Mouse (Mus musculus) forebrain, postnatal 0 days (tissue): ENCODE measurements around the gene Hcar1. TPM values are rescaled to one million over a fixed set of nuclear protein-coding genes. Genes with fewer than 3 reads are reported as not detected.
A peak's percentile ranks its signal among the peaks of the same experiment; 100 is the strongest.

Experiments used
- ATAC-seq: fragments of 200-750 bp; cut with Nextera tagmentation; 2 replicates; pipeline ENCODE4 v1.8.0; 2017; ENCODE audit warnings: mild to moderate bottlenecking, moderate library complexity
- DNase-seq: peaks from one replicate; pipeline ENCODE4 v3.0.0-alpha.2; 2015
- H3K27ac ChIP-seq: fragments of 300-500 bp; sonication (generic); 2 replicates; pipeline ENCODE4 v1.5.1; 2014; ENCODE audit warnings: low read depth, mild to moderate bottlenecking, antibody characterized with exemption, low read length, moderate library complexity, mixed read lengths
- H3K27me3 ChIP-seq: fragments of 300-500 bp; sonication (generic); 2 replicates; pipeline ENCODE4 v1.6.1; 2014; ENCODE audit warnings: mild to moderate bottlenecking, low read length, mixed read lengths; ENCODE audit not compliant: insufficient read depth
- H3K36me3 ChIP-seq: fragments of 300-500 bp; sonication (generic); 2 replicates; pipeline ENCODE4 v1.6.1; 2014; ENCODE audit warnings: mild to moderate bottlenecking, moderate library complexity; ENCODE audit not compliant: insufficient read depth
- H3K4me1 ChIP-seq: fragments of 300-500 bp; sonication (generic); 2 replicates; pipeline ENCODE4 v1.6.1; 2014; ENCODE audit warnings: antibody characterized with exemption; ENCODE audit not compliant: insufficient read depth
- H3K4me2 ChIP-seq: fragments of 300-500 bp; sonication (generic); 2 replicates; pipeline ENCODE4 v1.6.1; 2014; ENCODE audit warnings: low read depth, mild to moderate bottlenecking, moderate library complexity
- H3K4me3 ChIP-seq: fragments of 300-500 bp; sonication (generic); 2 replicates; pipeline ENCODE4 v1.5.1; 2014; ENCODE audit warnings: low read depth, low read length, mixed read lengths
- H3K9ac ChIP-seq: fragments of 300-500 bp; sonication (generic); 2 replicates; pipeline ENCODE4 v1.6.1; 2014; ENCODE audit warnings: mild to moderate bottlenecking
- H3K9me3 ChIP-seq: fragments of 300-500 bp; sonication (generic); 2 replicates; pipeline ENCODE4 v1.6.1; 2016; ENCODE audit warnings: low read length
- CTCF ChIP-seq: sonication (generic); IDR thresholded peaks from 2 replicates; pipeline ENCODE4 v1.5.1; 2016; ENCODE audit warnings: antibody characterized with exemption, control low read depth, low read depth
- WGBS: fragments of 180-500 bp; shearing (Covaris S2); extraction: QIAGEN DNeasy Blood & Tissue Kit; methylation state at CpG from one replicate; pipeline ENCODE4 v1.1.7; 2014; 5-methylcytosine and 5-hydroxymethylcytosine counted together
- polyA plus RNA-seq: library from polyadenylated mRNA; unstranded; fragments of >200 nt; fragmentation: Nextera tagmentation; extraction: Ambion mirVana; gene quantifications from 2 replicates; pipeline ENCODE4 v1.2.1, GENCODE M21; 2015
- total RNA-seq: library from RNA; depleted of rRNA; stranded (reverse); fragments of >200 nt; gene quantifications from 2 replicates; pipeline ENCODE4 v1.2.3, GENCODE M21; 2014; rRNA removed

Gene Hcar1
- 0.62 and 1.00 TPM in 2 replicates for total RNA-seq
- 0.60 and 0.61 TPM in 2 replicates for polyA plus RNA-seq

DNA sequence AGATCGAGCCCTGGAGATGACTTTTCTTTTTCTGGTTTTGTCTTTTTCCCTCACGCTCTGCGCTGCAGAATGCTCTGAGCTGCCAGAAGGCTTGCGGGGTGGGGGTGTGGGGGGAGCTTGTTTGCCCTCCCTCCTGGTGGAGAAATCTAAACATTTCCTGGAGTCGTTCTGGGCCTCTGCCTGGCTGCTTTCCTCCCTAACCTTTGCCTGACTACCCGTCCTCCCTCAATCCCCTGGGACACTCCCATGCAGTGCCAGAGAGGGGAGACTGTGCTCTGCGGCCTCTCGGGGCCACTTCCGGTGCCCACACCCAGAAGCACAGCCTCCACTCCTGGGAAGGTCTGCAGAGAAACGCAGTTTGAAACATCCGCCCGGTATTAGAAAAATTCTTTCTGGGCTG lies at the start of gene Hcar1:
Gene Hcar1 (minus strand): TSS at position 93 of the 400 bp plus-strand sequence.
- Histone ChIP-seq H3K36me3 (no peaks in the 10 kb centered on the region), H3K9me3 (no peaks in the 10 kb centered on the region), H3K4me1 (no peaks in the 10 kb centered on the region), H3K4me3 (no peak within 1 kb of the TSS), H3K9ac (no peak within 1 kb of the TSS), H3K4me2 (0 out of 2 replicates have a peak within 1 kb of the TSS, but pooled peaks have one; percentile 5), H3K27ac (no peak within 1 kb of the TSS), H3K27me3 (no peaks in the 10 kb centered on the region)
- 77% methylated on average over 12 of the region's 12 CpGs for WGBS
- ATAC-seq (no peak), DNase-seq (no peak)
- no peak for TF ChIP-seq CTCF

DNA sequence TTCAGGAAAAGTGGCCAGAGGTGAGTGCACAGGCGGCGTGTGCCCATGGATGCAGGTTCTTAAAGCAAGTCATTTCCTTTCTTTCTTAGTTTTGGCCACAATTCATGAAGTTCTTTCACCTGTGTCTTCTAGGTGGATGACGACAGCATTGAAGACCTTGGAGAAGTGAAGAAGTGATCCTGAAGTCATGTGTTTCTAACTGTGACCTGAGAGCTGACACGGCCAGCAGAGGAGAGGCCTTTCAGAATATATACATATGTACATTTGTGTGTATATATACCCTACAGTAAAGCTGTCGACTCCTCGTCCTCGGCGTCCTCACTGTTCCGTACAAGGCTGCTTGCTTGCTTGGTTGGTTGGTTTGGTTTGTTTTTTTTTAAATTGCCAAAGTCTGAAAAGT lies 47.3 kb upstream of the Hcar1 start, which contains the start of gene Gm43518:
Gene Gm43518 (plus strand): TSS at position 301 of the 400 bp plus-strand sequence.
- 94% methylated on average over 9 of the region's 9 CpGs for WGBS
- no peaks in the 10 kb centered on the region for H3K27me3 ChIP-seq
- H3K36me3 ChIP-seq: peaks cover 47% of the 10 kb centered on the region
- no peak for TF ChIP-seq CTCF
- no peak within 1 kb of the TSS for H3K4me2 ChIP-seq
- H3K9ac ChIP-seq: no peak within 1 kb of the TSS
- H3K9me3 ChIP-seq: no peaks in the 10 kb centered on the region
- H3K4me3 ChIP-seq: no peak within 1 kb of the TSS
- ATAC-seq (no peak), DNase-seq (no peak)
- H3K27ac ChIP-seq: no peak within 1 kb of the TSS
- no peaks in the 10 kb centered on the region for H3K4me1 ChIP-seq

DNA sequence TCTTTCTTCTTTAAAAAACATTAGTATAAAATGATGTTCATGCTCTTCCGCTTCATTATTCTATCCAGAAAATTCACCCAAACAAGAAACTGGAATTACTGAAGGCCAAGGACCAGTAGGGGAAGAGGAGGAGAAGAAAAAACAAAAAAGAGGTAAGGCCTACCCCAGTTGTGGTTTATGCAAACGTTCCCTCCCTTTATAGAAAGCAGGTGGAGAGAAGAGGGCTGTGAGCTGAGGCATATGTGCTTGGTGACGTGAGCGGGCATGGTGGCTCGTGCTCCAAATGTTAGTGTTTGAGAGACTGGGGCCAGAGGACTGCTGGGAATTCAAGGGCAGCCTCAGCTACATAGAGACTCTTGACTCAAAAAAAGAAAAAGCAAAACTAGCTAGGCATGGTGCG lies 42.3 kb upstream of the Hcar1 start:
- peaks cover 77% of the 10 kb centered on the region for H3K36me3 ChIP-seq
- DNase-seq (no peak), ATAC-seq (no peak)
- no peaks in the 10 kb centered on the region for H3K27me3 ChIP-seq
- no peak overlapping the region for H3K4me3 ChIP-seq
- H3K4me1 ChIP-seq: no peaks in the 10 kb centered on the region
- H3K27ac ChIP-seq: no peak overlapping the region
- 93% methylated on average over 6 of the region's 6 CpGs for WGBS
- H3K9ac ChIP-seq: no peak overlapping the region
- TF ChIP-seq CTCF: no peak
- no peaks in the 10 kb centered on the region for H3K9me3 ChIP-seq
- no peak overlapping the region for H3K4me2 ChIP-seq

DNA sequence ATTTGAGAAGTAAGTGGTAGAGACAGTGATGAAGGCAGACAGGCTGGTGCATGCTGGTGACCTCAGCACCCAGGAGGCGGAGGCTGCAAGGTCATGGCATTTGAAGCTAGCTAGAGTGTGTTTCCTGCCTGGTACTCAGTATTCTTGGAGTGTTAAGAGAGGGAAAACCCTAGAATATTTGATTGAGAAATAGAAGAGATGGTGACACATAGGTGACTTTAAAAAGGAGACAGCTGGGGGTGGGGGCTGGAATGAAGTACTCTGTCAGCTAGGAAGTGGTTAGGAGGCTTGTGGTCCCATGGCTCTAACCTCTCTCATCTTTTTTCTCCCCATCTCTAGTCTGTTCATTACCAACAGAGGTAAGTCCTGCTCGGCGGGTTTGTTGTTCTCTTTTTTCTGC lies 35.0 kb upstream of the Hcar1 start:
- no peak overlapping the region for H3K4me2 ChIP-seq
- no peaks in the 10 kb centered on the region for H3K9me3 ChIP-seq
- DNase-seq (no peak), ATAC-seq (no peak)
- H3K36me3 ChIP-seq: peaks cover 38% of the 10 kb centered on the region
- no peak overlapping the region for H3K9ac ChIP-seq
- no peak overlapping the region for H3K4me3 ChIP-seq
- TF ChIP-seq CTCF: no peak
- 91% methylated on average over 3 of the region's 3 CpGs for WGBS
- H3K4me1 ChIP-seq: no peaks in the 10 kb centered on the region
- H3K27ac ChIP-seq: no peak overlapping the region
- no peaks in the 10 kb centered on the region for H3K27me3 ChIP-seq

DNA sequence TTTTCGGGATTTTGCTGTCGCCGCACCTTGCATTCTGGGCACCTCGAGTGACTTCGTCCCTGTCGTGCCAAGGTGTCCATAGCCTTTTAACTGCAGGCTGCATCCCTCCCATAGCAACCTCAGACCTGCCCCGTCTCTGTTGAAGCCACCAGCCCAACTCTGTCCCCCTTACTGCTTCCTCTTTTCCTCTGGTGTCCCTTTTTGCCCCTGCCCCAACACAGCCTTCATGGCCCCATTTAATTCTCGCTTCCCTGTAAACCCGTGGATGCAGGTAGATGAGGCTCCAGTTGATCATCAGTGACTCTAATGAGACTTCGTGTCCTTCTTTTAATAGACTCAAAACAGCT lies 27.8 kb upstream of the Hcar1 start:
- no peaks in the 10 kb centered on the region for H3K27me3 ChIP-seq
- H3K4me3 ChIP-seq: peak overlapping the region; percentile 64
- H3K4me1 ChIP-seq: peaks cover 9% of the 10 kb centered on the region; the same call in 1 of the 2 replicates
- DNase-seq (no peak), ATAC-seq (no peak; the same call in 1 of the 2 replicates)
- TF ChIP-seq CTCF: no peak
- no peaks in the 10 kb centered on the region for H3K9me3 ChIP-seq
- H3K27ac ChIP-seq: peak overlapping the region; percentile 79
- H3K9ac ChIP-seq: peak overlapping the region; percentile 85
- peaks cover 15% of the 10 kb centered on the region; the same call in 1 of the 2 replicates for H3K36me3 ChIP-seq
- H3K4me2 ChIP-seq: peak overlapping the region; percentile 87
- 5% methylated on average over 10 of the region's 10 CpGs for WGBS

DNA sequence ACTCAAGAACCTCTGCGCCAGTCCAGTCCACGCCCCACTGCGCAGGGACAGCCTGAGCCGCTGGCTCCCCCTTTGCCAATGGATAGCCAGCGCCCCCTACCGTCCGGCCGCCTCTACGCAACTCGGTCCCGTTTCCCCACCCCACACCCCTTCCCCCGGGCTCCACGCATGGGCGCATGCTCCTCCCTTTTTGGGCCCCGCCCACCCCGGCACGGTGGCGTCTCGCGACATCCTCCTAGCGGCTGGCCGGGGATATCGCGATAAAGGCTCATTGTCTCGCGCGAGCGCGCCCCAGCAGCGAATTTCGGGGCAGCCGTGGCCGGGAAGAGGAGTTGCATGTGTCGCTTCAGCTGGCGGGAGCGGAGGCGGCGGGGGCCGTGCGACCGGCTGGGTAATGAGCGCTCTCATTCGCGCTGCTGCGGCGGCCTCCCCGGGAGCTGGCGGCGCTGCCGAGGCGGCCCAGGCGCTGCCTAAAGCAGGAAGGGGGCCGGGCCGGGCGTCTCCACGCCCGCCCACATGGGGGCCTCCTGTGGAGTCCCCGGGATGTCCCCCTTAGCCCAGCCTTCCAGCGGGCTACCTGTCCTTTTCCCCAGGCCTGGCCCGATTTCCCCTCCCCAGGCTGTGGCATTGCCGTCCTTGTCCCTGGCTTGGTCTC lies 27.3 kb upstream of the Hcar1 start, which contains the start of gene Denr:
Gene Denr (plus strand): TSS at position 200 of the 655 bp plus-strand sequence.
- peak; percentile 96 for TF ChIP-seq CTCF
- no peaks in the 10 kb centered on the region for H3K9me3 ChIP-seq
- no peaks in the 10 kb centered on the region for H3K27me3 ChIP-seq
- H3K4me2 ChIP-seq: peak within 1 kb of the TSS; percentile 87
- H3K27ac ChIP-seq: peak within 1 kb of the TSS; percentile 79
- H3K4me1 ChIP-seq: peaks cover 9% of the 10 kb centered on the region; the same call in 1 of the 2 replicates
- DNase-seq (peak; percentile 100), ATAC-seq (peak; percentile 97)
- 5% methylated on average over 59 of the region's 61 CpGs for WGBS
- H3K36me3 ChIP-seq: peaks cover 15% of the 10 kb centered on the region; the same call in 1 of the 2 replicates
- peak within 1 kb of the TSS; percentile 64 for H3K4me3 ChIP-seq
- peak within 1 kb of the TSS; percentile 85 for H3K9ac ChIP-seq

DNA sequence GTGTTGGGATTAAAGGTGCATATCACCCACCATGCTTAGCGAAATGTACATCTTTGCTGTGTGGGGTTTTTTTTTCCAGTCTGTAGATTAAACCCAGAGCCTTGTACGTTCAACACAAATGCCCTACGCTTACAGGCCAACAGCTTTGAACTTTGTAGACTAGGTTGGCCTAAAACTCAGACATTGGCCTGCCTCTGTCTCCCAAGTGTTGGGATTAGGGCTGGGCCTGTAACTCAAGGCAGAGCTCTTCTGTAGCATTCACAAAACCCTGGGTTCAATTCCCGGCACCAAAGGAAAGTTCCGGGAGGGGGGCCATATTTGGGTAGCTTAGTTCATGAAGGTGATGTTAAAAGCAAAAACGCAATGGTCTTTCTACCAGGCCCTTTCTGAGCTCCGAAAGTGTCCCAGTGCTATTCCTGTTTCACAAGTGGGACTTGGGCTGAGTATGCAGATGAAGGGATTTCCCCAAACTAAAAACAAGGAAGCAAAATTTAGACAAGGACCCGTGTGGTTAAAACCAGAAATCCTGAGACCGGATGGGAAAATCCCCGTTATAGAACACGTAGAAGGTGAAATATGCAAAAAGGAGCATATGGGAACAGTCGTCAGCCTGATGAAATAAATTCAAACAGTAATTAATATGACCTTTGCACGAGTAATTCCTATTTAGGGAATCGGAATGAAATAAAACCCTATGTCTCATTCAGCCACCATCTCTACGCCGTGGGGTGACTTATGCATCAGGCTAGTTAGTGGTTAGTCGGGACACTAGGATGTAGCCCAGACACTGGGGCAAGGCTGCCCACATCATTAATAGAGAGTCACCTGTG lies 26.5 kb upstream of the Hcar1 start:
- WGBS: 67% methylated on average over 17 of the region's 17 CpGs
- Histone ChIP-seq H3K27ac (no peak overlapping the region), H3K9me3 (no peaks in the 10 kb centered on the region), H3K36me3 (peaks cover 15% of the 10 kb centered on the region; the same call in 1 of the 2 replicates), H3K27me3 (no peaks in the 10 kb centered on the region), H3K4me1 (peaks cover 9% of the 10 kb centered on the region; the same call in 1 of the 2 replicates), H3K9ac (peak overlapping the region; percentile 39), H3K4me2 (peak overlapping the region; percentile 87), H3K4me3 (peak overlapping the region; percentile 64)
- DNase-seq: no peak
- no peak for TF ChIP-seq CTCF
- ATAC-seq: no peak
